Mouse (Mus musculus): ENCODE data around the gene Il12rb1. TPM values are rescaled to one million over a fixed set of nuclear protein-coding genes. Genes with fewer than 3 reads are reported as not detected.

Il12rb1 gene
- polyA plus RNA-seq, 1 experiment from 2014 or later = 0.20 TPM

GRCm38 (mm10) chr8:70766571-70767440 is 41.4 kb upstream of the Il12rb1 start:
- peaks cover 98% of the 10 kb centered on the region for H3K4me1 ChIP-seq (replicated peaks)

GRCm38 (mm10) chr8:70767503-70767902 is 40.7 kb upstream of the Il12rb1 start:
- no peaks in the 10 kb centered on the region for H3K9me3 ChIP-seq (replicated peaks)
- peak overlapping the region; percentile 96 for H3K27ac ChIP-seq
- DNase-seq = no peak
- H3K27me3 ChIP-seq = no peaks in the 10 kb centered on the region
- H3K4me2 ChIP-seq = 0 out of 2 replicates have a peak overlapping the region, but pooled peaks have one; percentile 1
- 81% methylated on average over 6 of the region's 6 CpGs for WGBS (ENCODE audit: insufficient replicate concordance)
- peaks cover 94% of the 10 kb centered on the region for H3K4me1 ChIP-seq (replicated peaks)
- H3K4me3 ChIP-seq (replicated peaks) = no peak overlapping the region
- peaks cover 46% of the 10 kb centered on the region for H3K36me3 ChIP-seq
- no peak for ATAC-seq (ENCODE audit: low read depth)
- peak overlapping the region; percentile 83; the same call in 1 of the 2 replicates for H3K9ac ChIP-seq

More at GRCm38 (mm10) chr8:70766571-70767440, 41.4 kb upstream of the Il12rb1 start:
- ATAC-seq (ENCODE audit: low read depth) (peak; percentile 44), DNase-seq (peak; percentile 76)
- peak overlapping the region; percentile 83 for H3K9ac ChIP-seq
- peaks cover 39% of the 10 kb centered on the region for H3K36me3 ChIP-seq
- H3K4me2 ChIP-seq = peak overlapping the region; percentile 98
- no peaks in the 10 kb centered on the region for H3K27me3 ChIP-seq
- H3K4me3 ChIP-seq (replicated peaks) = peak overlapping the region; percentile 68
- no peaks in the 10 kb centered on the region for H3K9me3 ChIP-seq (replicated peaks)
- 14% methylated on average over 21 of the region's 21 CpGs for WGBS (ENCODE audit: insufficient replicate concordance)
- peak overlapping the region; percentile 96 for H3K27ac ChIP-seq

- Histone ChIP-seq H3K9me3 (replicated peaks) (no peaks in the 10 kb centered on the region), H3K4me2 (0 out of 2 replicates have a peak overlapping the region, but pooled peaks have one; percentile 1), H3K4me1 (replicated peaks) (peaks cover 87% of the 10 kb centered on the region), H3K9ac (no peak overlapping the region), H3K27ac (peak overlapping the region; percentile 5; the same call in 1 of the 2 replicates), H3K4me3 (replicated peaks) (no peak overlapping the region), H3K36me3 (peaks cover 45% of the 10 kb centered on the region), H3K27me3 (no peaks in the 10 kb centered on the region)
- WGBS (ENCODE audit: insufficient replicate concordance) = 88% methylated on average over 32 of the region's 32 CpGs
- no peak for ATAC-seq (ENCODE audit: low read depth)
- DNase-seq = no peak
Observed at GRCm38 (mm10) chr8:70768231-70768776, 39.9 kb upstream of the Il12rb1 start.

- Histone ChIP-seq H3K4me3 (replicated peaks) (no peak overlapping the region), H3K9me3 (replicated peaks) (no peaks in the 10 kb centered on the region), H3K4me1 (replicated peaks) (peaks cover 87% of the 10 kb centered on the region), H3K4me2 (0 out of 2 replicates have a peak overlapping the region, but pooled peaks have one; percentile 24), H3K9ac (peak overlapping the region; percentile 29; the same call in 1 of the 2 replicates), H3K27me3 (no peaks in the 10 kb centered on the region), H3K36me3 (peaks cover 52% of the 10 kb centered on the region), H3K27ac (no peak overlapping the region)
- ATAC-seq (ENCODE audit: low read depth) = no peak
- WGBS (ENCODE audit: insufficient replicate concordance) = 75% methylated on average over 16 of the region's 16 CpGs
- DNase-seq = no peak
Observed at GRCm38 (mm10) chr8:70768956-70769355, 39.3 kb upstream of the Il12rb1 start.

GRCm38 (mm10) chr8:70769359-70769758 is 38.9 kb upstream of the Il12rb1 start:
- H3K4me1 ChIP-seq (replicated peaks) = peaks cover 87% of the 10 kb centered on the region
- DNase-seq (peak; percentile 91), ATAC-seq (ENCODE audit: low read depth) (peak; percentile 72)
- no peak overlapping the region for H3K4me3 ChIP-seq (replicated peaks)
- peak overlapping the region; percentile 57 for H3K9ac ChIP-seq
- H3K36me3 ChIP-seq = peaks cover 56% of the 10 kb centered on the region
- H3K4me2 ChIP-seq = peak overlapping the region; percentile 38
- H3K27me3 ChIP-seq = no peaks in the 10 kb centered on the region
- peak overlapping the region; percentile 71 for H3K27ac ChIP-seq
- no peaks in the 10 kb centered on the region for H3K9me3 ChIP-seq (replicated peaks)
- 4% methylated on average over 26 of the region's 26 CpGs for WGBS (ENCODE audit: insufficient replicate concordance)

- peak overlapping the region; percentile 71 for H3K27ac ChIP-seq
- peaks cover 61% of the 10 kb centered on the region for H3K36me3 ChIP-seq
- 28% methylated on average over 12 of the region's 12 CpGs for WGBS (ENCODE audit: insufficient replicate concordance)
- no peaks in the 10 kb centered on the region for H3K27me3 ChIP-seq
- no peaks in the 10 kb centered on the region for H3K9me3 ChIP-seq (replicated peaks)
- peak overlapping the region; percentile 38 for H3K4me2 ChIP-seq
- H3K9ac ChIP-seq = peak overlapping the region; percentile 57
- DNase-seq = no peak
- H3K4me3 ChIP-seq (replicated peaks) = no peak overlapping the region
- peak; percentile 54 for ATAC-seq (ENCODE audit: low read depth)
- peaks cover 87% of the 10 kb centered on the region for H3K4me1 ChIP-seq (replicated peaks)
Observed at GRCm38 (mm10) chr8:70769858-70770257, 38.4 kb upstream of the Il12rb1 start.

- 79% methylated on average over 13 of the region's 13 CpGs for WGBS (ENCODE audit: insufficient replicate concordance)
- H3K4me2 ChIP-seq = no peak overlapping the region
- peaks cover 64% of the 10 kb centered on the region for H3K36me3 ChIP-seq
- no peak for DNase-seq
- no peaks in the 10 kb centered on the region for H3K27me3 ChIP-seq
- peaks cover 87% of the 10 kb centered on the region for H3K4me1 ChIP-seq (replicated peaks)
- ATAC-seq (ENCODE audit: low read depth) = no peak
- peak overlapping the region; percentile 71; the same call in 1 of the 2 replicates for H3K27ac ChIP-seq
- no peaks in the 10 kb centered on the region for H3K9me3 ChIP-seq (replicated peaks)
- peak overlapping the region; percentile 57; the same call in 1 of the 2 replicates for H3K9ac ChIP-seq
- H3K4me3 ChIP-seq (replicated peaks) = no peak overlapping the region
Observed at GRCm38 (mm10) chr8:70770748-70771147, 37.5 kb upstream of the Il12rb1 start.

GRCm38 (mm10) chr8:70771217-70771616 is 37.0 kb upstream of the Il12rb1 start:
- no peak for ATAC-seq (ENCODE audit: low read depth)
- Histone ChIP-seq H3K4me3 (replicated peaks) (no peak overlapping the region), H3K36me3 (peaks cover 64% of the 10 kb centered on the region), H3K9me3 (replicated peaks) (no peaks in the 10 kb centered on the region), H3K27me3 (no peaks in the 10 kb centered on the region), H3K27ac (no peak overlapping the region), H3K9ac (no peak overlapping the region), H3K4me2 (no peak overlapping the region), H3K4me1 (replicated peaks) (peaks cover 87% of the 10 kb centered on the region)
- 74% methylated on average over 7 of the region's 7 CpGs for WGBS (ENCODE audit: insufficient replicate concordance)
- no peak for DNase-seq

- 85% methylated on average over 13 of the region's 13 CpGs for WGBS (ENCODE audit: insufficient replicate concordance)
- ATAC-seq (ENCODE audit: low read depth) = no peak
- Histone ChIP-seq H3K4me3 (replicated peaks) (no peak overlapping the region), H3K9me3 (replicated peaks) (no peaks in the 10 kb centered on the region), H3K27ac (no peak overlapping the region), H3K4me2 (no peak overlapping the region), H3K27me3 (no peaks in the 10 kb centered on the region), H3K4me1 (replicated peaks) (peaks cover 80% of the 10 kb centered on the region), H3K9ac (no peak overlapping the region), H3K36me3 (peaks cover 64% of the 10 kb centered on the region)
- no peak for DNase-seq
Observed at GRCm38 (mm10) chr8:70772075-70772474, 36.2 kb upstream of the Il12rb1 start.

GRCm38 (mm10) chr8:70772890-70773289 is 35.4 kb upstream of the Il12rb1 start:
- Histone ChIP-seq H3K9ac (no peak overlapping the region; the same call in 1 of the 2 replicates), H3K27me3 (no peaks in the 10 kb centered on the region), H3K9me3 (replicated peaks) (no peaks in the 10 kb centered on the region), H3K27ac (no peak overlapping the region), H3K4me3 (replicated peaks) (no peak overlapping the region), H3K4me2 (no peak overlapping the region), H3K36me3 (peaks cover 62% of the 10 kb centered on the region), H3K4me1 (replicated peaks) (peaks cover 77% of the 10 kb centered on the region)
- ATAC-seq (ENCODE audit: low read depth) (no peak), DNase-seq (no peak)
- WGBS (ENCODE audit: insufficient replicate concordance) = 82% methylated on average over 9 of the region's 9 CpGs

- Histone ChIP-seq H3K27ac (no peak overlapping the region), H3K4me1 (replicated peaks) (peaks cover 77% of the 10 kb centered on the region)
Observed at GRCm38 (mm10) chr8:70773410-70773809, 34.8 kb upstream of the Il12rb1 start.

More at GRCm38 (mm10) chr8:70773410-70773809, 34.8 kb upstream of the Il12rb1 start:
- H3K9ac ChIP-seq = peak overlapping the region; percentile 40; the same call in 1 of the 2 replicates
- ATAC-seq (ENCODE audit: low read depth) = no peak
- no peak overlapping the region for H3K4me3 ChIP-seq (replicated peaks)
- H3K9me3 ChIP-seq (replicated peaks) = no peaks in the 10 kb centered on the region
- H3K4me2 ChIP-seq = no peak overlapping the region
- no peaks in the 10 kb centered on the region for H3K27me3 ChIP-seq
- peaks cover 61% of the 10 kb centered on the region for H3K36me3 ChIP-seq
- DNase-seq = no peak
- 87% methylated on average over 5 of the region's 5 CpGs for WGBS (ENCODE audit: insufficient replicate concordance)
